Mouse (Mus musculus) cortical plate, adult 2 months (tissue): ENCODE results near the gene Nmnat1. TPM values are rescaled to one million over a fixed set of nuclear protein-coding genes. Genes with fewer than 3 reads are reported as not detected.

ENCODE experiments used
- H3K27ac ChIP-seq: fragments of 200-500 bp; 2 replicates; pipeline ENCODE4 v1.5.1; 2012; ENCODE audit warnings: low read length, control low read depth, inconsistent platforms; ENCODE audit not compliant: insufficient read depth
- H3K4me1 ChIP-seq: fragments of 200-500 bp; 2 replicates; pipeline ENCODE4 v1.6.1; 2011; ENCODE audit warnings: low read length; ENCODE audit not compliant: control insufficient read depth, insufficient read depth
- H3K4me3 ChIP-seq: fragments of 200-500 bp; 2 replicates; pipeline ENCODE4 v1.5.1; 2011; ENCODE audit warnings: mild to moderate bottlenecking, low read length, control low read depth; ENCODE audit not compliant: insufficient read depth
- CTCF ChIP-seq: fragments of 200-500 bp; IDR thresholded peaks from 2 replicates; pipeline ENCODE4 v1.5.1; 2011; ENCODE audit warnings: mild to moderate bottlenecking, control low read depth, low read length; ENCODE audit not compliant: insufficient read depth; ENCODE audit errors: extremely low read depth
- POLR2A ChIP-seq: fragments of 200-500 bp; IDR thresholded peaks from 2 replicates; pipeline ENCODE4 v1.6.1; 2011; ENCODE audit warnings: mild to moderate bottlenecking, low read length, control low read depth; ENCODE audit not compliant: insufficient read depth; ENCODE audit errors: extremely low read depth
- polyA plus RNA-seq: library from polyadenylated mRNA; depleted of rRNA; stranded (reverse); fragments of >200 nt; gene quantifications from 2 replicates; pipeline ENCODE4 v1.2.3, GENCODE M21; 2012

Gene Nmnat1
- polyA plus RNA-seq, 1 experiment, result 9.0 TPM

GRCm38 (mm10) chr4:149517868-149518340 is 32.9 kb upstream of the Nmnat1 start, which contains the start of gene Ctnnbip1:
Gene Ctnnbip1 (plus strand): TSS chr4:149518236.
- TF ChIP-seq CTCF (no peak), POLR2A (peak; percentile 27; the same call in 1 of the 2 replicates)
- peaks cover 7% of the 10 kb centered on the region for H3K4me1 ChIP-seq
- H3K27ac ChIP-seq, result no peak within 1 kb of the TSS

DNA sequence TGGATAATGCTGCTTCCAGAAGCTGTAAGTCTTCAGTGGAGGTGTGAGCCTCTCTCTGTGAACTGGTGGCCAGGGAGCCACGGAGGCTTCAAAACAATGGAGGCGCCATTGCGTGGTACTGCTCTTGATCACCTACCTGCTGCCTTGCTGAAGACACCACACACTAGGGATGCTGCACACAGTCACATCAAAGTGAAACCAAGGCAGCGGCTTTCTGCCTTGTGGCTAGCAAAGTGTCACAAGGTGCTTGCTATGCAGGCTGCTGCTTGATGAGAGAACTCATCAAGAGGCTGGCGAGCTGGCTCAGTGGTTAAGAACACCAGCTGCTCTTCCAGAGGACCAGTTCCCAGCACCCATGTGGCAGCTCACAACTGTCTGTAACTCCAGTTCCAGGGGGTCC is 30.7 kb upstream of the Nmnat1 start:
- Histone ChIP-seq H3K27ac (no peak overlapping the region), H3K4me3 (no peak overlapping the region), H3K4me1 (peaks cover 8% of the 10 kb centered on the region)
- no peak for TF ChIP-seq POLR2A
- no peak for TF ChIP-seq CTCF

More at GRCm38 (mm10) chr4:149517868-149518340, 32.9 kb upstream of the Nmnat1 start, which contains the start of gene Ctnnbip1:
- H3K4me3 ChIP-seq, result peak within 1 kb of the TSS; percentile 98

GRCm38 (mm10) chr4:149512072-149512471 is 27.1 kb upstream of the Nmnat1 start:
- no peak overlapping the region for H3K27ac ChIP-seq

DNA sequence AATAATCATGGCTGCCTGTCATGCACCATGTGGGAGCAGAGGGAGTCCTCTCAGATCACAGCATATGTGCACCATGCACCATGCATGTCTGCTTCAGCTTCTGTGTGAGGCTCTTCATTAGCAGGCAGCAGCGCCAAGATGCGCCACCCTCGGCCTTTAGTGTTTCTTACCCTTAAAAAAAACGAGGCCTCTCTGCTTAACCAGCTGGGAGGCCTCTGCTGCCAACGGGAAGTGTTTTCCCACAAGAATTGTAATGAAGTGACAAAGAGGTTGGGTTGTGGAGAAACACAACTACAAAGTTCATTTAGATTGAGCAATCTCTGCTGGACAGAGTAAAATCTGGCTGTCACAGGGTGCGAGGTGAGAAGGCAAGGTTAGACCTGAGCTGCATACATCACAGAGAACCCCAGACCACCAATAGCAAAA is 26.2 kb upstream of the Nmnat1 start:
- H3K27ac ChIP-seq, result no peak overlapping the region
- H3K4me3 ChIP-seq, result no peak overlapping the region
- TF ChIP-seq CTCF (no peak), POLR2A (no peak)
- peaks cover 1% of the 10 kb centered on the region; the same call in 1 of the 2 replicates for H3K4me1 ChIP-seq

More at GRCm38 (mm10) chr4:149512072-149512471, 27.1 kb upstream of the Nmnat1 start:
- peaks cover 1% of the 10 kb centered on the region; the same call in 1 of the 2 replicates for H3K4me1 ChIP-seq
- TF ChIP-seq POLR2A (no peak), CTCF (no peak)
- no peak overlapping the region for H3K4me3 ChIP-seq

DNA sequence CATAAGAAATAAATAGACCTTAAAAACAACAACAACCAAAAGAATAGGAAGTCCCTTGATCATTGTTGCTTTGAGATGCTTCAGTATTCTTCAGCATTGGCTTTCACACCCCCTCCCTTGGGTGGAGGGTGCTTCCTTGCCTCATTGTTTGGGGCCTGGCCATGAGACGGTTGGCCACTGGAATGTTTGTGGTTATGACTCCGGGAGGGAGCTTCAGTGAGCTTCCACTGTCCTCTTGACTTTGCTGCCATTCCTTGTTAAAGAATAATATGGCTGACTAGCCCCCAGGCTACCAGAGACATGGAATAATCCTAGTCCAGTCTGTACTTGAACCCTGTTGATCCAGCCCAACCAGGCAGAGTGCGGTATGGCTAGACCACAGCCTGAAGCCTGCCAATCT is 21.9 kb upstream of the Nmnat1 start:
- Histone ChIP-seq H3K4me1 (peaks cover 1% of the 10 kb centered on the region; the same call in 1 of the 2 replicates), H3K27ac (no peak overlapping the region), H3K4me3 (no peak overlapping the region)
- no peak for TF ChIP-seq POLR2A
- no peak for TF ChIP-seq CTCF

GRCm38 (mm10) chr4:149505261-149505967 is 20.4 kb upstream of the Nmnat1 start:
- Histone ChIP-seq H3K27ac (no peak overlapping the region), H3K4me3 (no peak overlapping the region), H3K4me1 (no peaks in the 10 kb centered on the region)
- TF ChIP-seq CTCF (no peak), POLR2A (no peak)

DNA sequence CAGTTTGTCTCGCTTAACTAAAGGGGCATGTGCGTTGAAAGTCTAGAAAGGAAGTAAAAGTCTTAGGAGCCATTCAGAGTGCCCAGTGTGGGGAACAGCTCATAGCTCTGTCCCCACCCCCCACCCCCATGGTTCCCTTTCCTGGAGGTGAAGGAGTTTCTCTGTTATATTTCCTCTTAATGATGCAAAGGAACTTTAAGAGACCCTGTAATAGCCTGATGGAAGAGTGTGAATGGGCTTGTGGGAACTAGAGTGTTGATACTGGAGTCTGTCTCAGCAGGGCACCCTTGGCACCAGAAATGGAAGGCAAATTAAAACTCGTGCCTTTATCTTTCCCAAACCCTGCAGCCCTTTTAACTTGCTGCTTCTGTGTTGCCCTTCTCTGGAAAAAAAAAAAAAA is 19.9 kb upstream of the Nmnat1 start:
- no peaks in the 10 kb centered on the region for H3K4me1 ChIP-seq
- no peak overlapping the region for H3K27ac ChIP-seq
- TF ChIP-seq POLR2A (no peak), CTCF (no peak)
- H3K4me3 ChIP-seq, result no peak overlapping the region

- H3K4me1 ChIP-seq, result no peaks in the 10 kb centered on the region
- TF ChIP-seq POLR2A, result no peak
- no peak for TF ChIP-seq CTCF
- H3K27ac ChIP-seq, result no peak overlapping the region
Measured at GRCm38 (mm10) chr4:149504363-149504762, 19.4 kb upstream of the Nmnat1 start.

DNA sequence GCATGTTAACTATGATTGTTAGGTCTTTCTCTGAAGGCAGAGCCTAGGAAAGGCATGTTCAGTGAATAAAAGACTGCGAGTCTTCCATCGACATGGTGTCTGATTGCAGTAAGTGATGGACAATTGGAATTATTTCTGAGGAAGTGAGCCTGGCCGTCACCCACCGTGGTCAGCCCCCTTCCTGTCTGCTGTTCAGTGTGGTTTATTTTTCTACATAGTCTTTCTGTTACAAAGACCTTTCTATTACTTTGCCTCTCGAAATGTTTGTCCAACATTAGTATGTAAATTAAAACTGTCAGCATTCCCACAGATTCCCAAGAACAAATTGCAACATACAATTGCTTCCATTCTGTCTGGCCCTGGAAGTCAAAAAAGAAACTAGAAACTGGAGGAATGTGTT is 14.8 kb upstream of the Nmnat1 start:
- TF ChIP-seq POLR2A (no peak), CTCF (no peak)
- Histone ChIP-seq H3K4me3 (no peak overlapping the region), H3K27ac (no peak overlapping the region), H3K4me1 (no peaks in the 10 kb centered on the region)

More at GRCm38 (mm10) chr4:149504363-149504762, 19.4 kb upstream of the Nmnat1 start:
- H3K4me3 ChIP-seq, result no peak overlapping the region

- no peaks in the 10 kb centered on the region for H3K4me1 ChIP-seq
- H3K4me3 ChIP-seq, result no peak overlapping the region
- TF ChIP-seq POLR2A (no peak), CTCF (no peak)
- no peak overlapping the region for H3K27ac ChIP-seq
Measured at GRCm38 (mm10) chr4:149498901-149499300, 13.9 kb upstream of the Nmnat1 start.
